Mouse (Mus musculus) central nervous system, embryonic 18 days (tissue): Measurements from ENCODE around the gene Foxn4. TPM values are rescaled to one million over a fixed set of nuclear protein-coding genes. Genes with fewer than 3 reads are reported as not detected.

Experiments
- polyA plus RNA-seq: library from polyadenylated mRNA; depleted of rRNA; stranded (reverse); fragments of >200 nt; gene quantifications from 2 replicates; pipeline ENCODE4 v1.2.3, GENCODE M21; 2012; rRNA removed

Gene Foxn4
- 0.28 and 0.49 TPM in 2 replicates for polyA plus RNA-seq

GRCm38 (mm10) chr5:114273693-114274402 is at the start of gene Foxn4:
Gene Foxn4, minus strand, starts transcription at chr5:114273807.

GRCm38 (mm10) chr5:114288874-114289273 is 15.3 kb upstream of the Foxn4 start, which contains the start of gene Myo1h:
Gene Myo1h, plus strand, starts transcription at chr5:114289166.

Other genes starting within 250 kb of the Foxn4 start
- 36.3 and 37.5 TPM in 2 replicates for gene Usp30, start 208.3 kb downstream of the Foxn4 start, polyA plus RNA-seq
- 78.4 and 85.2 TPM in 2 replicates for gene Svop, start 182.2 kb downstream of the Foxn4 start, polyA plus RNA-seq
- gene Alkbh2, start 145.6 kb downstream of the Foxn4 start, polyA plus RNA-seq: 11.6 and 11.9 TPM in 2 replicates
- 5.8 and 6.2 TPM in 2 replicates for gene Ung, start 143.4 kb downstream of the Foxn4 start, polyA plus RNA-seq
- gene Acacb, start 127.3 kb downstream of the Foxn4 start, polyA plus RNA-seq: 3.6 TPM in 2 replicates
- gene Myo1h, start 15.4 kb upstream of the Foxn4 start, polyA plus RNA-seq: 1.1 and 1.3 TPM in 2 replicates
- 72.8 and 73.8 TPM in 2 replicates for gene Kctd10, start 106.7 kb upstream of the Foxn4 start, polyA plus RNA-seq
- 42.4 and 47.2 TPM in 2 replicates for gene Ube3b, start 106.8 kb upstream of the Foxn4 start, polyA plus RNA-seq
- 30.3 and 33.6 TPM in 2 replicates for gene Mmab, start 170.3 kb upstream of the Foxn4 start, polyA plus RNA-seq
- 70.1 and 73.1 TPM in 2 replicates for gene Mvk, start 170.5 kb upstream of the Foxn4 start, polyA plus RNA-seq